Mouse (Mus musculus) adrenal gland, postnatal 4 days (tissue): Measurements from ENCODE around the gene Abca13. TPM values are rescaled to one million over a fixed set of nuclear protein-coding genes. Genes with fewer than 3 reads are reported as not detected.
"Not testable (repeated sequence)": the region's sequence is repeated elsewhere in the genome, so short reads cannot be mapped to it uniquely, and the experiment has no call there.

ENCODE experiments used
- DNase-seq, 2 experiments: peaks; one replicate each; pipeline ENCODE4 v3.0.0; 2021 to 2022; ENCODE audit warnings: low spot score in 2 of 2, mixed read lengths in 2 of 2
- long read RNA-seq, 2 experiments: library from polyadenylated mRNA; stranded (forward); transcript quantifications; one replicate each; pipeline ENCODE4 v2.0.0; 2021
- total RNA-seq, 2 experiments: library from RNA; stranded (reverse); gene quantifications; 2 replicates each; pipeline ENCODE4 v1.2.3; 2021

The Abca13 gene
- 1 to 10 TPM in 1 of 2 experiments, under 1 TPM in 1; 0.76 to 1.8 TPM for total RNA-seq
- long read RNA-seq, experiment 1: 0 reads
- long read RNA-seq, experiment 2: 0 reads

GRCm38 (mm10) chr11:9191555-9192131 lies at the start of gene Abca13:
Gene Abca13, plus strand, starts transcription at chr11:9191942.
- DNase-seq: no peak

- DNase-seq: no peak
Observed at GRCm38 (mm10) chr11:9145113-9145512, 46.6 kb upstream of the Abca13 start.

- DNase-seq: no peak
Observed at GRCm38 (mm10) chr11:9146115-9146514, 45.6 kb upstream of the Abca13 start.

DNA sequence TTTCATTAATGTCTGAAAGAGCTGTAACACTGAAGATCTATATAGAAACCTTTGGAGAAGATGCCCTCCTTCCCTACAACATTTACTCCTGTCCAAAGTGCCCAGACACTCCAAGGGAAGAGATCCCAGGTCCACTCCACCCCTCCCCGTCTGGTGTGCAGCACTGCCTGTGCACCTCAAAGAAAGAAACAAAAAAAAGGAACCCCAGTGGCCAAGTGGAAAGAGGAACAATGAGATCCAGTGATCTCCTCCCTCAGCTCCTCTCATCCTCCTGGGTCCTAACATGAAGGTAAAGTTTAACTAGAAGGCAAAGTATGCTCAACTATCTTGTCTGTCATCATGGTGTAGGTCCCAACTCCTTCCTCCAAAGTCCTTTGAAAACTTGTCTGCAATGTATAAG lies 45.1 kb upstream of the Abca13 start:
- no peak for DNase-seq

DNA sequence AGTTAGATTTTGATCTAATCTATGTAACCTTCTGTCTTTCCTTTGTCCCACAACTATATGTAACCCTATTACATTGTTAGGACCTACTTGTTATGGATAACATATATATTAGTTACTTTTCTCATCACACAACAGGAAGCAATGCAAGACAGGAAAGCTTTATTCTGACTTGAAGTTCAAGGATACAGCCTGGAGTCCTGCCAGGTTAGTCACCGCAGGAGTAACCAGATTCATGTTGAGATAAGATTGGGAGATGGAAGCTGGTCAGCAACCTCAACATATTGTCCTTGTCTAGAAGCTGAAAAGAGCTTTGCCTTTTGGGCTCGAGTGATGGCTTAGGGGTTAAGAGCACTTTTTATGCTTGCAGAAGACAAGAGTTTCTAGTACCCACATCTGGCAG lies 43.5 kb upstream of the Abca13 start:
- DNase-seq: no peak

DNA sequence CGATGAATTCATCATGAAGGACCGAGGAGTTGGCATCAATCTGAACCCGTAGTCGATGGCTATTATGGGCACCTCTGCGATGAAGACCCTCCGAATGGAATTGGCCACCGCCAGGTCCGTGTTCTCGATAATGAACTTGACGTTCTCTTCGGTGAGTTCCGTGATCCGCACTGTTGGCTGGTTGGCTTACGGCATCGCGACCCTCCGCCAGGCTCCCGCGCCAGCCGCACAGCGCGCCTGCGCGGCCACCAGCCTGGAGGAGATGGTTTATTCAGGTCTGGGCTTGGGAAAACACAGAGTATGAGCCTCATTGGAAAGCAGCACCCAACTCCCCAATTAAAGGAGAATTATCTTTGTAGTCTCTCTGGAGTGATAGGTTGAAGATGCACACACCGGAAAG lies 41.3 kb upstream of the Abca13 start:
- DNase-seq: not testable (repeated sequence)

DNA sequence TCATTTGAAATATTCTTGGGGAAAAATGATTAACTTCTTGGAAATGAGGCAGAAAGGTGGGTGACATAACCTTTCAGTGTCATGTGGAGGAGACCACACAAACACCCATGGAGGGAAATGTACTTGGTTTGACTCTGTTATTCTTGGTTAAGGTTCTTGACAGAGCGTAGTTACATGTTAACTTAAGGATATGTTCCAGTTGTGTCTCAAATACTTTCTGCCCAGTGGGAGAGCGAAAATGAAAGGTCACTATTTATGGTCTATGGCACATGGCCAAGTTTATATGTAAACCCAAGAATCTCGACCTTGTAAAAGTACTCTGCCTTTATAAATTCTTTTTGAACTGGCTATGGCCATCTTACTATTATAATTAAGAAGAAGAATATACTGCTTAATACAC lies 31.8 kb upstream of the Abca13 start:
- no peak for DNase-seq

- DNase-seq: no peak
Observed at GRCm38 (mm10) chr11:9167331-9167730, 24.4 kb upstream of the Abca13 start.

- no peak for DNase-seq
Observed at GRCm38 (mm10) chr11:9181477-9181876, 10.3 kb upstream of the Abca13 start.

GRCm38 (mm10) chr11:9189471-9189870 lies 2.3 kb upstream of the Abca13 start:
- DNase-seq: not testable (repeated sequence)

- DNase-seq: no peak
Observed at GRCm38 (mm10) chr11:9190772-9191554, 779 bp upstream of the Abca13 start.

- no peak for DNase-seq
Observed at GRCm38 (mm10) chr11:9194861-9195260, 3.1 kb downstream of the Abca13 start.

DNA sequence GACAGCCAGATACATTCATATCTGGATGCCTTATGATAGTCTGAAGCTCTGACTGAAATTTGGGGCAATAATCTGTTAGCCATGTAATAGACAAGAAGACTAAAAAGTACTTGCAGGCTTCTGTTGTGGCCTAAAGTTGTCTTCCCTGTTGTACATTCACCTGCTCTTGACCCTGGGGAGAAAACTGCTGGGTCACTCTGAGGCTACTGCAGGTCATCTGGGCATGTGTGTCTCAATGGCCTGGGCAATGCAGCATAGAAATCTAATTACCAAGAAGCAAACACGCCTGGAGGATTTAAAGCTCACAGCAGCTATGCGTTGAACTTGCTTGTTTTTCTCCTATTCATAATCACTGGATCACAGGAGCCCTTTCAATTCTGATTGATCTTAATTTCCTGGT lies 8.1 kb downstream of the Abca13 start:
- DNase-seq: no peak

DNA sequence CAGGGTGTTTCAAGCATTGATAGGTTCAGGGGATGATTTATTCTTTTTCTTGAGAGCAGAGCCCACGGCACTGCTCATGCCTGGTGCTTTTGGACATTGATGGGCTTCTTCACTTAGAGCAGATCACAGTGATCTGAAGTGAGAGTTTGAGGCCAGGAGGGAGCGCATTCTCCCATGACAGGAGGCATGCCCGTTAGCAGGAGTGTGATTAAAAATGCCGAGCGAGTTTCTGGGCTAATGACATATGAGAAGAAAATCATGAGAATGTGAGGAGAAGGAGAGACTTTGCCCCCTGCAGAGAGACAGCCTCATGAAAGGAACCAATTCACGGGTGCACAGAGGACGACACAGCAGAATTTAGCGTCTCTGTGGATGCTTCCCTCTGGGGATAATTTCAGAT lies 19.0 kb downstream of the Abca13 start:
- DNase-seq: no peak

DNA sequence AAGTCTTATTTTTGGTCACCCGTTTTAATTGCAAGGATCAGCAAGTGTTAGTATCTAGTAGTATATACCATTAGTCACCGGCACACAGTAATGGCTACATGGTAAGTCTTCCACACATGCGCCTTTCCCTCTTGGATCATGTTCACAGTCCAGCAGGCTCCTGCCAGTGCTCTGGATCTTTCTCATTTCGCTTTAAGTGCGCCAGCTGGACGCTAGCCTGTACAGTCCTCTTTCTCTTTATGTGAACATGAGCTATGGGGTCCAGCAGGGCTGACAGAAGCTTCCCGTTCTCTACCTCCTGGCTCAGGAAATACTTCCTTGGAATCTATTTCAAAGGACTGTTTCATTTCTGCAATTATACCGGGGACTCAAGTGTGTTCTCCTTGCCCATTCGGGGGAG lies 21.8 kb downstream of the Abca13 start:
- DNase-seq: no peak

GRCm38 (mm10) chr11:9216252-9216651 lies 24.5 kb downstream of the Abca13 start:
- no peak for DNase-seq

- no peak for DNase-seq
Observed at GRCm38 (mm10) chr11:9220501-9220900, 28.8 kb downstream of the Abca13 start.

- DNase-seq: no peak
Observed at GRCm38 (mm10) chr11:9221646-9222045, 29.9 kb downstream of the Abca13 start.

DNA sequence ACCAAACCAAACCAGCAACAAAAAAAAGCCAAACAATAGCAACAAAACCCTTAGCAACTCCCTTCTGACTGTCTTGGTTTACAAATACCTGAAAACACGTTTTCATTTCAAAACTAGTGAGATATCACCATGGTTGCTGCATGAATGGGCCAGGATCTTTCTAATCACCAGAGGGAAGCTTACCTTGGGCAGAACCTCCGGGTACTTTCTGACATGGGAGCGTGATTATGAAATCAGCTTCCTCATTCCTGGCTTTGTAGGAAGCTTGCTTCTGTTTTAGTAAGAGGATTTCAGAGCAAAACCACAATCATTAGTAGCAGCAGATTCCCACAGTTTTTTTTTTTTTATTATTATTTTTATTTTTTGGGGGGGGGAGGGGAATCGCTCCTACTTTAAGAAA lies 34.7 kb downstream of the Abca13 start:
- no peak for DNase-seq

GRCm38 (mm10) chr11:9249627-9250026 lies 57.9 kb downstream of the Abca13 start:
- DNase-seq: not testable (repeated sequence)

DNA sequence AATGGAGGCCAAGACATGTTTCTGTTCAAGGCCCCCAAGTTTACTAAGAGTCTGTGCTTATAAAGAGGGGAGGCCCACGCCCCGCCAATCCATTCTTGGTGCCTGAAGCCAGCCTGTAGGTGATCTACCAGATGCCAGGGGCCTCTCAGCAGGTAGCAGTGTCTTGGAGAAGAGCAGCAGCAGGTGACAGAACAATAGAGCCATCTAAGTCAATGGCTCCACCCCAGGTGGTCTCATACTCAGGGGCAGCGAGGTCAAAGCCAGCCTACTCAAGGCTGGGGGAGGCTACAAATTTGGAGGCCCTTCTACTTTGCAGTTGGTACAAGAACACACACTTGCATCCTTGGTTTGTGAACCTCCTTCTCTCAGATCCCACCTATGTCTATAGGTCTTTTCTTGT lies 71.3 kb downstream of the Abca13 start:
- not testable (repeated sequence) for DNase-seq

DNA sequence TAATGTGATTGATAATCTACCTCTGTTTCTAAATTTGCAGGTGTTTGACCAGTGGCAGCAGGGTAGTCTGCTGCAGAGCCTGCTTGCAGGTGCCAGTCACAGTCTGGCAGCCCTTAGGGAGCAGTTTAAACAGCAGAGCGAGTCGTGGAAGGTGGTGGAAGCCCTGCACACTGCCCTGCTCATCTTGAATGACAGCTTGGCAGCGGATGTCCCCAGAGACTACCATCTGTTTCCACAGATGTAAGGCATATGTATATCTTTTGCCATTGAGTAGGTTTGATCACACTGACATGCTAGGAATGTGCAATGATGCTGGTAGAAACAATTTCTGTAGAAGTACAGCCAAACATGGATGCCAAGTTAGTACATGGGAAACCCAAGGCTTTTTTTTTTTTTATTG lies 77.3 kb downstream of the Abca13 start:
- DNase-seq: no peak

- DNase-seq: no peak
Observed at GRCm38 (mm10) chr11:9285204-9285603, 93.5 kb downstream of the Abca13 start.
